Mouse (Mus musculus) left cerebral cortex, adult 11 months (tissue): ENCODE measurements around the gene F9.
A peak's percentile ranks its signal among the peaks of the same experiment; 100 is the strongest.
"Not testable (repeated sequence)": the region's sequence is repeated elsewhere in the genome, so short reads cannot be mapped to it uniquely, and the experiment has no call there.

Experiments
- DNase-seq: peaks from one replicate; pipeline ENCODE4 v3.0.0; 2022; ENCODE audit warnings: low spot score

Gene F9

DNA sequence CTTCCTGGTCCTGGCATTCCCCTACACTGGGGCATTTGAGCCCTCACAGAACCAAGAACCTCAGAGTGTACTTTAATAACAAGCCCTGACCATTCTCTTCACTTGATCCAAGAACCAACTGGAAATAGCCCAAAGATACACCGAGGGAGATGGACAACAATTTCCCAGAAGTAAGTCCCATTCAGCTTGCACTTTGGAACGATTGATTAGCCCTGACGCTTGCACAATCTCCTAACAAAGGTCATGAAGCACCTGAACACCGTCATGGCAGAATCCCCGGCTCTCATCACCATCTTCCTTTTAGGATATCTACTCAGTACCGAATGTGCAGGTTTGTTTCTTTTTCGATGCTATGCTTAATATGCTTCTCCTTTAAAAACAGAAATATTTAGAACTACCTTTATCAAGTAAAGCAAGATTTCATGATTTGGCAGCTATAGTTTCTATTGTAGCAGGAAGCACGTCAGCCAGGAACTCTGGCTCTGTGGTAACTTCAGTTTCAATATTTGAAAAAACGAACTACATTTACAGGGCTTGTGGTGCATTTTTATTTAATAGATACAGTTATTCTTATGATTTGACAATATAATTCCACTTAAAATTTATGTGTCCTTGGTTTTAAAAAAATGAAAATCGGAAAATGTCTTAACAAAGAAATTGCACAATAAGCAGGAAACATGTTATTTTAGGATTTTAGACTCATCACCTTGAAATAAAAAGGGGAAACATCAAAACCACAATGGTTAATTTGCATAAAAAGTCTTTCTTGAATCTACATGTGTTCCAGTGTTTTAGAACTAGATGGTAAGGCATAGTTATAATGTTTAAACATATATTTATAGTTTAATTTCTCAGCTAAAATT, at the start of gene F9:
Gene F9, plus strand, starts transcription at position 244 of the 863 bp plus-strand sequence.
- DNase-seq = no peak

DNA sequence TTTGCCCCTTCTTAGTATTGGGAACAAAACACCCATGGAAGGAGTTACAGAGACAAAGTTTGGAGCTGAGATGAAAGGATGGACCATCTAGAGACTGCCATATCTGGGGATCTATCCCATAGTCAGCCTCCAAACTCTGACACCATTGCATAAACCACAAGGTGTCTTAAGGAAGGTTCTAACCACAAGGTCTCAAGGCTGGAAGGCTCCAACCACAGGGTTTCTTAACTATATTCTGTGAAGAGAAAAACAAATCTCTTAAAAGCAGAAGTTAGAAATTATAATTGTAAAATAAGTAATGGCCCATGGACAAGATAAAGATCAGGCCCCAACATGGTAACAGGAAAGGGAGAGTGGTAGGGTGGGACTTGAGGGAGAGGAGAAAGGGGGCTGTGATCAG, 29.5 kb upstream of the F9 start:
- DNase-seq = not testable (repeated sequence)

DNA sequence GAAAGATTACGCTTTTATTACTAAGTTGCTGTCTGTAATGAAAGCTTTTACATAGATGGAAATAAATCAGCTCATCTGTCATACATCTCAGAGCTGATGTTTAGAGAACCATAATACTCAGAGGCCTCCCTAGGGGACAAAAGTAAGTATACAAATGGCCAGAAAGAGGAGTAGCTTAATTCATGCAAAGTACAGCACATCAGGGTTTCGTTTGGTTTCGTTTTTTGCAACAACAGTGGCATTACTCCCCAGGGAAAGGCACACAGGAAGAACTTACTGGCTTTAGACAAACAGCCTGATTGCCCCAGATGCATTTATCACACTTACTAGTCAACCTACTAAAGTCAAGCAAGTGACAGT, 800 bp downstream of the F9 start:
- DNase-seq = no peak

DNA sequence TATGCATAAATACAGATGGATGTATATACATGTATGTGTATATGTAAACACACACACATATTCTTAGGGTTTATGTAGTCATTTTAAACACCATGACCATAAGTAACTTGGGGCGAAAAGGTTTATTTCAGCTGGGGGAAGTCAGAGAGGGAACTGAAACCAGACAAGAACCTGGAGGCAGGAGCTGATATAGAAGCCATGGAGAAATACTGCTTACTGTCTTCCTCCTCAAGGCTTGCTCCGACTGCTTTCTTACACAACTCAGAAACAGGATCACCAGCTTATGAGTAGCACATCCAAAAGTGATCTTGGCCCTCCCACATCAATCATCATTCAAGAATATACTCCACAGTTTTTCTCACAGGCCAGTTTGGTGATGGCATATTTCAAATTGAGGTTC, 2.2 kb downstream of the F9 start:
- DNase-seq = no peak

DNA sequence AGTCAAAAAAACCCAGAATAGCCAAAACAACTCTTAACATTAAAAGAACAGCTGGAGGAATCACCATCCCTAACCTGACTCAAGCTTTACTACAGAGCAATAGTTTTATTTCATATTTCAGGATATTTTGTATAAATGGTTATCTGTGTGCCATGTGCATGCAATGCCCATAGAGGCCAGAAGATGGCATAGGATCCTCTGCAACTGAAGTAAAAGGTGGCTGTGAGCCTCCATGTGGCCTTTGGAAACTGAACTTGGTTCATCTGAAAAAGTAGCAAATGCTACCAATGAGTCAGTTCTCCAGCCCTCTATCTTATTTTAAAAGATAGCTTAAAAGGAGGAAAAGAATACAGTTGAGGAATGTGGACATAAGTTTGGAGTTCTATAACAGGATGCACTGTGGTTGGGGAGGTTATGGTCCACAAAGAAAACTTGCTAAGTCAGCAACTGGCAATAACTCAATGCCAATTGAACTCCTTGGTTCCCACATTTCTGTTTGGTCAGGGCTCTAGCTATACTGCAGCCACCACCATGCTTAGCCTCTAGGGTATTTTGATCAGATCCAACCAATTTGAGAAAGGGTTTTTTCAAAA, 13.9 kb downstream of the F9 start:
- DNase-seq = no peak

DNA sequence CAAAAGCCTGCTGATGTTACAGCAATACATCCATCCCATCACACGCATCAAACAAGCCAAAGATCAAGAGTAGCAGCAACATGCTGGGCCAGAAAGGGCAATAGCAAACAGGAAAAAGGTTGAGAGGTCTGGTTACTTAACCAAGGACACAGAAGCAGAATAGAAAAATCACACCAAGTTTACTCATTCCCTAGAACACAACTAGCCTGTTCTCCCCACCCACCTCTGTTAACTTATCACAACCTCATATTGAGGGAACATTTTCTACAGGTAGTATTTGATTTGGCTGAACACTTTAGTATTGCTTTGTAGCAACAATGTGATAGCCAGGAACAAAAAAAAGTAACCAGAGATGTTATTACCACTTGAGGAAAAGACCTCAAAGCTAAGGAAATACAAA, 15.3 kb downstream of the F9 start:
- no peak for DNase-seq

DNA sequence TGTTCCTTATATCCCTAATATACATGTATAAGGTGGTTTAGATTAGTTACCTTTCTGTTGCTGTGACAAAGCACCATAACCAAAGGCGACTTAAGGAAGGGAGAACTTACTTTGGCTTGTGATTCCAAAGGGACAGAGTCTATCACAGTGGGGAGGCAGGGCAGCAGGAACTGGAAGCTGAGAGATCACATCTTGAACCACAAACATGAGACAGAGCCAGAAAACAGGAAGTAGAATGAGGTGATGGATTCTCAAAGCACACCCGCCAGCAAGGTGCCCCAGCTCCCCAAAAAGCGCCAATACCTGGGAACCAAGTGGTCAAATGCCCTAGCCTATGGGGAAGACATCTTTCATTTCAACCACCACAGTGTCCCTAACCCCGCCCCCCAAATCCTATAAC, 21.7 kb downstream of the F9 start:
- no peak for DNase-seq

DNA sequence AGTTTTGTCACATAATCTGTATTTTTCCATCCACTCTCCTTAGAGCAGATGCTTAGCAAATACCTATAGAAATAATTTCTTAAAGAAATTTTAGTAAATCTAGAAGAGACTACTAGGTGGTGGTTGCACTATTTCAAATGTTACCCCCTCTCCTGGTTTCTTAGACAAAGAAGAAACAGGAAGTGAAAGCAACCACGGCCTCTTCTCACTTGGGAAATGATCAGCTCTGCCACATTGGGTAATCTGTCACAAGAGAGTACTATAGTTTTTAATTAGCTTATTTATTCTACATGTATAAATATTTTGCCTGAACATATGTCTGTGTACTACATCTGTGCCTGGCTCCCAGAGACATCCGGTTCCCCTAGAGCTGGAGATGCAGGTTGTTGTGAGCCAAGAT, 22.3 kb downstream of the F9 start:
- DNase-seq = no peak

DNA sequence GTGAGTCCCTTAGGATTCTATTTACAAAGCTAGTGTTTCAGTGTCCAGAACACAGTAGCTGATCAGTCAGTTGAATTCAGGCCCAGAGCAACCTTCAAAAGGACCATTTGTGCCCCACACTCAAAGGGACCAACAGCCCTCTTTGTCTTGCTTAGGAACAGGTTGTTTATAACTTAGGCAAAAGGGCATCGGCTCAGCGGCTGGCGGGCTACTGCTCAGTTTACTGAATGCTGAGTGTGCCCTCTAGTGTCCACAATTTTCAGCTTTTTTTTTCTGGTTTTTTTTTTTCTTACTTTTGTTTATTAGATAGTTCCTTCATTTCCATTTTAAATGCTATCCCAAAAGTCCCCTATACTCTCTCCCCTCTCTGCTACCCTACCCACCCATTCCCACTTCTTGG, 27.4 kb downstream of the F9 start:
- peak; percentile 18 for DNase-seq

DNA sequence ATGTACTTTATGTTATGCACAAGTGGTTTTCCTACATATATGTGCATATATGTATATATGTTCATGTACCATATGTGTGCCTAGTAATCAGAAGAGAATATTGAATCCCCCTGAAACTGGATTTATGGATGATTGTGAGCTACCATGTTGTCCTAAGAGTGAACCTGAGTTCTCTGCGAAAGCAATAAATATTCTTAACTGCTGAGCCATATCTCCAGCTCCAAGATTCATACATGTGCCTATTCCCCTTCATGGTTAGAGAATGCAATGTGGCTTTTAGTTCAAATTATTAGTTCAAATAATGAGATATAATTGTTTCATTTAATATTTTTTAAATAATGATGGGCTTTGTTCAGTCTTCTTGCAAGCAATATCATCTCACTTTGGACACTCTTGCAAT, 55.5 kb downstream of the F9 start:
- no peak for DNase-seq

DNA sequence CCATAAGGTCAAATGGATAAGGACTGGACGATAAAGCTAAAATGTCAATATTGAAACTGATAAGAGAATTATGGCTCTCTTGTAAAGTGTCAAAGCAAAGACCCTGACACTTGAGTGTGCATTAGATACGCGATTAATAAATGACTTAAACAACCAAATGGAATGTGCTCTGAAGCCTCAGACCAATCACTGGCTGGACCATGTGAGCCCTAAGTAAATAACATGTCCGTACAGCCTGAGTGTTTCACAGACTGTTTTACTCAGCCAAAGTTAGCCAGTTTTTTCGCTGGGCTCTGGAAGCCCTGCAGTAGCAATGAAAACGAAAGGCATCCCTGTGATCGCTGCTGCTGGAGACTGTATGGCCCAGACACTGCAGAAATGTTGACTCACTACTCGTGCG, 55.9 kb downstream of the F9 start:
- no peak for DNase-seq

DNA sequence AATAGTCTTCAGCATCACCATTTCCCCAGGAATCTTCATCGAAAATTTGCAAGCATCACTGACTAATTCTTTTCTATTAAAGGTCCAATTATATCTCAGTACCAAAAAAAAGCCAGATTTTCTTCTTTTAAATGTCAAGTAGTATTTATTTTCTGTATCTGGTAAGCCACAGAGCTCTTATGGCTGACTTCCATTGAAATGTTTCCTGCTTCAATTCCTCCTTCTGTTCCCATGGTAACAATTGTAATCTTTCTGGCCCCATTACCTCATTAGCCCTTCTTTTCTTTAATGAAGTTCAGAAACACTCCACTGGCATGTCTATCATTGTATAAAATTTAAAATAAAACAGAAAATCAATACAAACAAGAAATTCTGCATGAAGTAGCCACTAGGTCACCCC, 76.1 kb downstream of the F9 start:
- DNase-seq = no peak
